Mouse (Mus musculus) right cerebral cortex, postnatal 10 days (tissue): ENCODE data around the gene Slc25a33.
A peak's percentile ranks its signal among the peaks of the same experiment; 100 is the strongest.

Experiments used
- DNase-seq, 2 experiments: peaks; one replicate each; pipeline ENCODE4 v3.0.0; 2021; ENCODE audit warnings: low spot score in 2 of 2

Slc25a33 gene

GRCm38 (mm10) chr4:149728810-149729209 is 45.3 kb downstream of the Slc25a33 start:
- DNase-seq = no peak

GRCm38 (mm10) chr4:149727636-149728035 is 46.4 kb downstream of the Slc25a33 start:
- DNase-seq = no peak

GRCm38 (mm10) chr4:149725661-149726350 is 48.3 kb downstream of the Slc25a33 start:
- peak; percentile 79 to 82 for DNase-seq

- DNase-seq = no peak
These were observed 49.1 kb downstream of the Slc25a33 start for GRCm38 (mm10) chr4:149724916-149725470.

- no peak for DNase-seq
These were observed 50.0 kb downstream of the Slc25a33 start for GRCm38 (mm10) chr4:149723855-149724731.

- no peak for DNase-seq
These were observed 51.1 kb downstream of the Slc25a33 start for GRCm38 (mm10) chr4:149723021-149723390.

- DNase-seq = no peak
These were observed 51.7 kb downstream of the Slc25a33 start for GRCm38 (mm10) chr4:149722104-149723020.

- DNase-seq = no peak
These were observed 52.9 kb downstream of the Slc25a33 start for GRCm38 (mm10) chr4:149721163-149721562.

GRCm38 (mm10) chr4:149719686-149720085 is 54.4 kb downstream of the Slc25a33 start:
- DNase-seq = peak in 1 of 2 experiments; percentile 75

- DNase-seq = no peak
These were observed 59.5 kb downstream of the Slc25a33 start for GRCm38 (mm10) chr4:149714542-149714941.

- DNase-seq = peak; percentile 31 to 36
These were observed 62.1 kb downstream of the Slc25a33 start for GRCm38 (mm10) chr4:149711955-149712354.

- no peak for DNase-seq
These were observed 62.6 kb downstream of the Slc25a33 start for GRCm38 (mm10) chr4:149711485-149711884.

- DNase-seq = peak; percentile 66 to 71
These were observed 63.6 kb downstream of the Slc25a33 start for GRCm38 (mm10) chr4:149710510-149710909.

- no peak for DNase-seq
These were observed 68.1 kb downstream of the Slc25a33 start for GRCm38 (mm10) chr4:149705941-149706340.

- no peak for DNase-seq
These were observed 68.8 kb downstream of the Slc25a33 start for GRCm38 (mm10) chr4:149705298-149705697.

GRCm38 (mm10) chr4:149702210-149702979 is 71.7 kb downstream of the Slc25a33 start, which contains the start of gene Pik3cd:
Gene Pik3cd, minus strand, starts transcription at chr4:149702571.
- DNase-seq = peak in 1 of 2 experiments; percentile 57

- peak; percentile 63 to 64 for DNase-seq
These were observed 72.5 kb downstream of the Slc25a33 start for GRCm38 (mm10) chr4:149701426-149702209.

- DNase-seq = no peak
These were observed 74.1 kb downstream of the Slc25a33 start for GRCm38 (mm10) chr4:149699953-149700352.

- DNase-seq = peak in 1 of 2 experiments; percentile 57
These were observed 75.8 kb downstream of the Slc25a33 start for GRCm38 (mm10) chr4:149698197-149698821.
